Mouse (Mus musculus): ENCODE results near the gene 1700008P02Rik. TPM values are rescaled to one million over a fixed set of nuclear protein-coding genes. Genes with fewer than 3 reads are reported as not detected.
"Not testable (repeated sequence)": the region's sequence is repeated elsewhere in the genome, so short reads cannot be mapped to it uniquely, and the experiment has no call there.

1700008P02Rik gene
- not detected in 2 replicates for polyA plus RNA-seq (2015; fragmentation: Nextera tagmentation; extraction: Ambion mirVana)

GRCm38 (mm10) chr3:6620343-6620742, at the start of gene 1700008P02Rik:
1700008P02Rik (minus strand) TSS chr3:6620443.
- Histone ChIP-seq H3K9ac (no peak within 1 kb of the TSS), H3K4me3 (replicated peaks) (no peak within 1 kb of the TSS), H3K9me3 (replicated peaks) (no peaks in the 10 kb centered on the region), H3K27ac (no peak within 1 kb of the TSS), H3K4me1 (no peaks in the 10 kb centered on the region), H3K36me3 (no peaks in the 10 kb centered on the region), H3K27me3 (no peaks in the 10 kb centered on the region), H3K4me2 (no peak within 1 kb of the TSS)
- no peak for ATAC-seq (replicated peaks; ENCODE audit: low FRiP score)
- WGBS, result 98% methylated on average over 7 of the region's 7 CpGs

GRCm38 (mm10) chr3:6649411-6649810, 29.2 kb upstream of the 1700008P02Rik start:
- Histone ChIP-seq H3K9ac (no peak overlapping the region), H3K36me3 (no peaks in the 10 kb centered on the region), H3K4me3 (replicated peaks) (no peak overlapping the region), H3K4me1 (no peaks in the 10 kb centered on the region), H3K27ac (no peak overlapping the region), H3K9me3 (replicated peaks) (no peaks in the 10 kb centered on the region), H3K27me3 (no peaks in the 10 kb centered on the region), H3K4me2 (no peak overlapping the region)
- ATAC-seq (replicated peaks; ENCODE audit: low FRiP score), result no peak
- WGBS, result 92% methylated on average over 2 of the region's 2 CpGs

- not testable (repeated sequence) for ATAC-seq (replicated peaks; ENCODE audit: low FRiP score); H3K9ac ChIP-seq; H3K27me3 ChIP-seq
These were observed 17.9 kb upstream of the 1700008P02Rik start for GRCm38 (mm10) chr3:6638151-6638550.

GRCm38 (mm10) chr3:6634256-6634655, 14.0 kb upstream of the 1700008P02Rik start:
- Histone ChIP-seq H3K4me1 (no peaks in the 10 kb centered on the region), H3K9ac (no peak overlapping the region), H3K27me3 (no peaks in the 10 kb centered on the region), H3K9me3 (replicated peaks) (no peaks in the 10 kb centered on the region), H3K27ac (no peak overlapping the region), H3K4me2 (no peak overlapping the region), H3K4me3 (replicated peaks) (no peak overlapping the region), H3K36me3 (no peaks in the 10 kb centered on the region)
- no peak for ATAC-seq (replicated peaks; ENCODE audit: low FRiP score)

More at GRCm38 (mm10) chr3:6638151-6638550, 17.9 kb upstream of the 1700008P02Rik start:
- not testable (repeated sequence) for H3K4me1 ChIP-seq; H3K4me3 ChIP-seq (replicated peaks); H3K27ac ChIP-seq; H3K4me2 ChIP-seq; H3K9me3 ChIP-seq (replicated peaks); H3K36me3 ChIP-seq

- ATAC-seq (replicated peaks; ENCODE audit: low FRiP score), result no peak
- Histone ChIP-seq H3K4me1 (no peaks in the 10 kb centered on the region), H3K4me3 (replicated peaks) (no peak overlapping the region), H3K9me3 (replicated peaks) (no peaks in the 10 kb centered on the region), H3K4me2 (no peak overlapping the region), H3K9ac (no peak overlapping the region), H3K27ac (no peak overlapping the region), H3K27me3 (no peaks in the 10 kb centered on the region), H3K36me3 (no peaks in the 10 kb centered on the region)
These were observed 2.4 kb downstream of the 1700008P02Rik start for GRCm38 (mm10) chr3:6617881-6618280.
